Mouse (Mus musculus): ENCODE results near the gene Keap1.
"Not testable (repeated sequence)": the region's sequence is repeated elsewhere in the genome, so short reads cannot be mapped to it uniquely, and the experiment has no call there.

Gene Keap1

DNA sequence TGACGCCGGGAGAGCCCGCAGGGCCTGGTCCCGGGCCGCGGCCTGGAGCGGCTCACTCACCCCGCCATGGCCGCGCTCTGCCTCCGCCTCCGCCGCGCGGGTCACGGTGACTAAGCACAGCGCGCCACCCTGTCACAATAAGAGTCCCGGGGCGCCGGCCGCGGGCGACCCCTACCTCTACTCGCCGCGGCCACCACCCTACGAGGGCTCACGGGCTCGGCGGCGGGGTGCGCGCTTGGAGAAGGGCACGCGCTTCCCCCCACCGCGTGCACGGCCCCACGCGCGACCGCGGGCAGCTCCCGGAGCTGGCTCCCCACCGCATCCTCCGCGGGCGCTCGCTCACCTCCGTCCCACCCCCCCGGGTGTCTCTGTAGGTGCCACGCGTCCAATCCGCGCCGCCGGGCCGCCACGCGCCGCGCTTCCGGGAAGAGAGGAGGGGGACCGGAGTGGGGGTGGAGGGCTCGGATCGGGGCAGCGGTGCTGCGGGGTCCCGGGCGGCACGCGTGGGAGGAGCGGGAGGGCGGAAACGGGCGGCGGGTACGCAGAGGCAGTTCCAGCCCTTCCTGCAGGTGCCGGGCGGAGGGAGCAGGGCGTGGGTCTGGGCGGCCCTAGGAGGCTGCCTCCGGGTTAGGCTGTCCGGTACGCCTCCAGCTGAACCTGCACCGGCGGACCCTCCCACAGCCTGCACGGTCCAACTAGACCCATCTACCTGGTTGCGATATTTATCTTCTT is at the start of gene Keap1:
TSS of gene Keap1 (minus strand) at position 629 of the 732 bp plus-strand sequence.
- peak; percentile 83 for DNase-seq

DNA sequence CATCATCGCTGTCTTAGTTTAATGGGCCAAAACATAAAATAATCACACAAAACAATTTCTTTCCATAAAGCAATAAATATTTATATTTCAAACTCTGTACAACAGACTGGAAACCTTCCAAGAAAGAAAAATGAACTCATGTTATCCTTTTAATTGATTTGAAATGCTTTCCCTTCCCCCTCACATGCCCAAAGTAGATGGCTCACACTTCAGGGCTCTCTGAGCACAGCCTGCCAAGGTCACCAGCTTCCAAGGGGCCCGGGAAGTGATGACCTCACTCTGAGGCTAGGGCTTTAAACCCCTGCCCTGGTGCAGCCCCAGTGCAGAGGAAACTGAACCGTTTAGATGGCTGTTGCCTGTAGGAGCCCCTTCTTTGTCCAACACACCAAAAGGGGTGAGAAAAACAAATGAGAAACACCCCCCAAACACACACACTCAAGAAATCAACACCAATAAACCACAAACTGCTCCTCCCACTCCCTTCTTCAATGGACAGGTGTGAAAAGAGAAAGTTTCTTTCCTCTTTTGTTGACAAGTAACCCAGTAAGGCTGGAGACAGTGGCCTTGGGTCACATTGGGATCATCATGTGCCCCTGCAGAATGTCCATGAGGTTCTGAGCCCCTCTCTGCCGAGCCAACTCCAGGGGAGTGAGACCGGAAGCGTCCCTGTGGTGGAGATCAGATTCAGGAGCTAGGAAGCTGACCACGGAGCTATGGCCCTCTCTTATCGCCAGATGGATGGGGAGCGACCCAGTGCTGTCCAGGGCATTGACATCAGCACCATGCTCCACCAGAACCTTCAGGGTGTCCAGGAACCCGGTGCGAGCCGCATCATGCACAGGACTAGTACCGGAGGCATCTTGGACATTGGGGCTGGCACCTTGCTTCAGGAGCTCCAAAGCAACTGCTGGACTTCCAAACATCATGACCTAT is 49.5 kb upstream of the Keap1 start:
- no peak for DNase-seq

DNA sequence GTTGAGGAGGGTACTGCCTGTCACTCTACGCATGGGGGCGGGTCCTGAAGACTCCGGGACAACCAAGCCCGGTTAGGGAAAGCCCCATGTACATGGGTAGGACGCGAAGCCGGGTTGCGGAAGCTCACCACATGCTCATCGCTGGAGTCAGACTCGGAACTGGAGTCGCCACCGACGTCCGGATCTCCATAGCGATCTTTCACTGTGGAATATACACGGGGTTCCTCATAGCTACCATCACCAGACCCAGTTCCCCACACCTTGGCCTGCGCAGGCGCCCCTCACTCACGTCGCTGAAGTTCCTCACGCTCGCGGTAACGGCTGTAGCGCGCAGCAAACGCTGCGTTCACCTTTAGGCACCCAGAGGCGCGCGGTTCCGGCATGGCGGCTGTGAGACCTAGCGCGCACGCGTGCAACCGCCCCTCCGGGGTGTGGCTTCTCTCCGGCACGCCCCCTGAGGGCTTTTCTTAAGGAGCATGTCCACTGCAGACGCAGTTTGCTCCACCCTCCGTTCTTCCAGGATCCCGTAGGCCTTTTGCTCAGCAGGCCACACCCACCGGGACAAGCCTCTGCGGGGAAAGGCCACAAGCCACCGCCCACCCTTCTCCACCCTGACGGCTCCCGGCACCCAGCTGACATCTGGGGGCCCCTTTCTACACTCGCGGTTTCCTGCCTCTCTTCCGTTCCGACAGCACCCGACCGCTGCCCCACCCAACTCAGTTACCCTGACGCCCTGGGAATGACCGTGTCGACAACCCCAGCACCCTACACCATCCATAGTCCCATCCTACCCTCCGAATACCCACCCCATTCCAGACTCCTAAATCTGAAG is 48.6 kb upstream of the Keap1 start, which contains the start of gene Kri1:
TSS of gene Kri1 (minus strand) at position 399 of the 832 bp plus-strand sequence.
- DNase-seq: peak; percentile 95

DNA sequence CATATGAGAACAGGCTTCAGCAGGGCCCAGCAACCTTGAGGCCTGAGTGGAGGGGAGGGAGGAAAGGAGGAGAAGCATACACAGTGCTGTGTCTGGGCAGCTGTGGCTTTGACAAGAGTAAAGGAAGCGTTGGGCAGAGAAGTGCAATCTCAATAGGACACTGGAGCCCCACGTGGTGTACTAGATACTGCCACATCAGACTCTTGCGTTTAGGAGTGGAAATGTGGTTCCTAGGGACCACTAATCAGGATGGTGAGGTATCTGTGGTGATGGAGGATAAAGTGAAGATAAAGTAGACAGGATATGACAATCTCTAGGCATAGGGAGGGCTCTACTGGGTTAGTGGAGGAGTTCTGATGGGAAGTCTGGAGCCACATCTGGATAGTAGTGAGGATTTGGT is 47.6 kb upstream of the Keap1 start:
- DNase-seq: no peak

DNA sequence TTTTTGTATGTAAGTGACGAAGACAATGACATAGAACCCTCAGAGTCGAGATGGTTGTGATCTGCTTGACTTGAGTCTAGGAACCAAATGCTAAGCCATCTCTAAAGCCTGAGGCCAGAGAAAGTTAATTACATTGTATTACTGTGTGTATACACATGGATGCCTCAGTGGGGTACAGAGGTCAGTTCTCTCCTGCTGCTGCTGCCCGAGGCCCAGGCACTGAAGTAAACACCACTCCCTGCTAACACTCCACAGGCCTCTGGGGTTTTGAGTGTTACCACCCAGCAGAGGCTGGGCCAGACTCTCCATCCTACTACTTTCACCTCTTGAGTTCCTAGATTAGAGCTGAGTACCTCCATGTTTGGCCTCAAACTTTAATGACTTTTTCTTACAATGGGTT is 44.8 kb upstream of the Keap1 start:
- DNase-seq: no peak

DNA sequence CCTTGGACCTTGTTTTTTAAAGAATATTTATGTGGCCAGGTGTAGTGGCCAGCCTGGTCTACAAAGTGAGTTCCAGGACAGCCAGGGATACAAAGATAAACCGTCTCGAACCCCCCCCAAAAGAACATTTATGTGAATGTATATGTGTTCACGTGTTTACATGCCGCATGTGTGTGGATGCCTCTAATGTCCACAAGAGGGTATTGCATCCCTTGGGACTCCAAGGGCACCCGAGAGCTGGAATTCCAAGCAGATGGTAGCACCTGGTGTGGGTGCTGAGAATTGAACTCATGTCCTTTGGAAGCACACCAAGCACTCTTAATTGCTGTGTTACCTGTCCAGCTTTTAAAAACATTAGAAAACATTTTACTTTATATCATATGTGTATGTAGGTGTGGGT is 44.4 kb upstream of the Keap1 start:
- DNase-seq: no peak

DNA sequence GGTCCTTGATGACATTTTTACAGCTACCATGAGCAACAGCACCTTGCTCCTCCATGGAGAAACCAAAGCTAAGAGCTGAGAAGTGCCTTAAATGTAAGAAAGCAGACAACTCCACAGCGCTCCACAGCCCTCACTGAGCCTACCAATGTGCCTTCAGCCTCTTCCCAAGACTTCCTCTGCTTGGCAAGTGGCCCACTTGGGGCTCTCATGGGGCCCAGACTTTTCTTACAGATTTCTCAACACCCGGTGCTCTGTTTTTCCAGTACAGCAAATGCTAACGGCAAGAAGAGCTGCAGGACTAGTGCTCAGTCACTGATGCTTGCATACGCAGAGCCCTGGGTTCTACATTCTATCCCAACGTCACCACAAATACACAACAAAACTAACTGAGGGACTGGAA is 38.6 kb upstream of the Keap1 start:
- no peak for DNase-seq

DNA sequence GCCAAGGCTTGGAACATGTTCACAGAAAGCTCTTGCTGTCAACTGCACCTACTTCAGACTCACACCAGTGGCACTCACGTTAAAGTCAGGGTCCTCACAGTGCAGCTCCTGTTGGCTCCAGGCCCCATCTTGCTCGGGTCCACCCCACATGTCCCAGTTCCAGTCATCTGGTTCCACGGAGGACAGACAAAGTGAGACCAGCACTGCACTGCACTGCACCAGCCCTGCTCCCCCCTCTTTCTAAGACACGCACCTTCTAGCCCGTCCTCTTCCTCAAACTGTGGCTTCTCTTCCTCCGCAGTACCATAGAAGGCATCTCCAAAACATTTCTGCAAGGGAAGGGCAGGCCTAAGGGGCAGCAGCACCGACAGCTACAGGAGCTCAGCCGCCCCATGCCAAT is 37.1 kb upstream of the Keap1 start:
- DNase-seq: no peak

DNA sequence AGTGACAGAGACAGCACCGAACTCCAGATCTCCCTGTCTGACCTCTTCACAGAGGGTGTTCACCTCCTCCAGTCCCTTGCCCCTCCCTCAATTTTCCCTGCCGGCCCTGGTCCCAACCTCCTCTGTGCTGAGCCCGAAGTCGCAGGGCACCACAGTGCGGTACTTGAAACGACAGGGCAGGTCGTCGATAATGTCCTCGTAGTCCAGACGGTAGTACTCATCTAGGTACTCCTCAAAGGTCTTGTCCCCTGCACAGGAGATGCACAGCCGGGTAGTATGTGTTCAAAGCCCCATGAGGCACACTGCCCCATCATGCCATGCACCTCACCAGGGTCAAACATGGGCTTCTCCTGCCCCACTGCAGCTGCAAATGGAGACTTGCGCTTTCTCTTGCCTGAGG is 36.6 kb upstream of the Keap1 start:
- no peak for DNase-seq

DNA sequence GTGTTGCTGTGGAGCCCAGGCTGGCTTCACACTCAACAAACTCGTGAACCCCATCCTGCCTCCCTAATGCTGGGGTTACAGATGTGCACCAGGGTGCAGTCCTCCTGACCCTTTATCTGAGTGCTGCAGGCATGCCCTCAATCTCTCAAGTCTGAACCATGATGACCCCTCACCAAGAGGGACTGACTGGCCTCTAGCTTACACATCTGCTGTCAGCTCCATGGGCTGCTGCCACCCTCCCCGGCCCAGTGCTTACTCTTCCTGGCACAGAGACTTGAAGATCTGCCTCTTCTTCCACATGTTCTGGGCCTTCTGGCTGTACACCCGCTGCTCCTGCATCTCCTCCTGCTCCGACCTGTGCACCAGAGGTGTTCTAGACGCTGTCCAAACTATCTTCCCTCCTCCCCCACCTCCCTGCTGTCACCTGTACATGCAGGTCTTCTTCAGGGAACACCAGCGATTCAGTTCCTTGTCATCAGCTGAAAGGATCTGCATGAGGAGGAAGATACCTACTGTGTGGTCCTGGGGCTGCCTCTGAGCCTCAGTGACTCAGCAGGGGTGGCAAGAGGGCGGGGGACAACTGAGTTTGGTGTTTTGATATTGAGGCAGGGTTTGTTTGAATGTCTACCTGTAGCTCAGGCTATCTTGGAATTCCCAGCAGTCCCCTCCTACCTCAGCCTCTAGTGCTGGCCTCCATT is 36.0 kb upstream of the Keap1 start:
- no peak for DNase-seq

DNA sequence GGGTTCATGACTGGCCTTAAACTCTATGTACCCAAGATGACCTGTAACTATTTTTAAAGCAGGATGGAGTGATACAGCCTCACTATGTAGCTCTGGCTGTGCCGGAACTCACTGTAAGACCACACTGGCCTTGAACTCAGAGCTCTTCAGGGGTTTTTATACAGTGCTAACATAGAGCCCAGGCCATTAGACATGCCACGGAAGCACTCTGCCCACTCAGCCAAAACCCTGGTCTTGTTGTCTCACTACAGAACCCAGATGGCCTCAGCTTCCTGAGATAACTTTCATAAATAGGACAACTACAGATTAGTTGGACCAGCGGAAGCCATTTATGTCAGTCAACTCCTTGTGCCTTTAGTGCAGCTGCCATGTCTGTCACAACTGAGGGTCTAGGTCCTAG is 35.2 kb upstream of the Keap1 start:
- DNase-seq: no peak

DNA sequence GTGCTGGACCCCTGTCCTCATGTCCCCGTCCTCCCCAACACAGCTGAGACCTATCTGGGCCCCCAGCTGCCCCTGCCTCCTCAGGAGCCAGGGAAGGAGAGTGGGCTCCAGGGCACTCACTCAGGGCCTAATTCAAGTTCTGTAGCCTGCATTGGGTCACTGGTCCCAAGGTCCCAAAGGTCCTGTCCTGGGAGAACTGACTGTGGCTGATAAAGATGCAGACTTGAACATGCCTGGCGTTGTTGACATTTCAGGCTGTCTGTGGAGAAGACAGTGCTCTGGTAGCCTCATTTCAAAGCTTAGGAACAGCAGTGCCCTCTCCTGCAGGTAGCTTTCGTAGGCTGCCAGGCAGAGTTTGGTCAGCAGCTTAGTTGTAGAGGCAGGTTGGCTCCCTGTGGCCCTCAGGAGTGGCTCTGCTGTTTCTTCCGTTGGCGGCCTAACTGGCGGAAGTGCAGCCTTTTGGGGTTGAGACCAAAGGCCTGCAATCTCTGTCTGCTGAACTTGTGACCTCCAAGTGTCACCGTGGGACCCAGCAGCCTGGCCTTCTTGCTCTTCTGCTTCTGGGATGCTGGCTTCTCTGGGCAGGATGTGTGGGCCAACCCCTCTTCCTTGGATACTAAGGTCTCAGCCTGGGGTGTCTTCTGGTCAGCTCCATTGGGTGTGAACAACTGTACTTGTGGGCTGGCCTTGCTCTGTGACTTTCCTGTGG is 34.5 kb upstream of the Keap1 start:
- no peak for DNase-seq

DNA sequence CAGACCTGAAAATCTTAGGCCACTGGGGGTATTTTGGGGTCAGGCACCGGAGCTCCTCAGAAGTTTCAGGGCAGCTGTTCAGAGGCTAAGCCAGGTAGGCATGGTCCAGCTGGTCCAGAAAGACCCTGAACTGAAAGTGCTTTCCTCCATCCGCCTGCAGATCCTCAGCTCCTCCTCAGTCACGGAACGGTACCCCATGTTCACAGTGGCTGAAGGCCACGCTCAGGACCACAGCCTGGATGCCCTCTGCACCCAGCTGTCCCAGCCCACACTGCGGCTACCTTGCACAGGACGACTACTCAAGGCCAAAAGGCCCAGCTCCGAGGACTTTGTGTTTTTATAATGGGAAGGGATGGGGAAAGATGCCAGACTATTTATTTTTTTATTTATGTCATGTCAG is 33.9 kb upstream of the Keap1 start:
- no peak for DNase-seq

DNA sequence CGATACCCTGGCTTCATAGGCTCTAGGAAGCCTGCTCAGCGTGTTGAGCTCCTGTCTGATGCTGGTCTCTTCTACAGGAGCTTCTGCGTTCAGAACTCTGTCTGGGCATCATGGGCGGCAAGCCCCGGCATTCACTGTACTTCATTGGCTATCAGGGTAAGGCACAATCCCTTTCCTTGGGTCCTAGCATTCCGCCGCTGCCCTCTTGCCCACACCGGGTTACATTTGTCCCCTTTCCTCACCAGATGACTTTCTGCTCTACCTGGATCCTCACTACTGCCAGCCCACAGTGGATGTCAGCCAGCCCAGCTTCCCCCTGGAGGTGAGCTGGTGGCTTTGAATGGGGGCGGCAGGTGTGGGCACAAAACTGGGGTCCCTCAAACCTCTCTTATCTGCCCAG is 33.2 kb upstream of the Keap1 start:
- DNase-seq: no peak

DNA sequence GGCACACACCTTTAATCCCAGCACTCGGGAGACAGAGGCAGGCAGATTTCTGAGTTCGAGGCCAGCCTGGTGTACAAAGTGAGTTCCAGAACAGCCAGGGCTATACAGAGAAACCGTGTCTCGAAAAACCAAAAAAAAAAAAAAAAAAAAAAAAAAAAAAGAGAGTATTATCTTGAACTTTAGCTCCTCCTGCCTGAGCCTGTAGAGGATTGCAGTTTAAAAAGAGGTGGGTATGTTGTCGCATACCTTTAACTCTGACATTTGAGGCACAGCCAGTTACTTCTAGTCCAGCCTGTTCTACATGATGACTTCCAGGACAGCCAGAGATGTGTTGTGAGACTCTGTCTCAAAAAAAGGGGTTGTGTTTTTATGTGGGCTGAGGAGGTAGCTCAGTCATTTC is 30.4 kb upstream of the Keap1 start:
- not testable (repeated sequence) for DNase-seq

DNA sequence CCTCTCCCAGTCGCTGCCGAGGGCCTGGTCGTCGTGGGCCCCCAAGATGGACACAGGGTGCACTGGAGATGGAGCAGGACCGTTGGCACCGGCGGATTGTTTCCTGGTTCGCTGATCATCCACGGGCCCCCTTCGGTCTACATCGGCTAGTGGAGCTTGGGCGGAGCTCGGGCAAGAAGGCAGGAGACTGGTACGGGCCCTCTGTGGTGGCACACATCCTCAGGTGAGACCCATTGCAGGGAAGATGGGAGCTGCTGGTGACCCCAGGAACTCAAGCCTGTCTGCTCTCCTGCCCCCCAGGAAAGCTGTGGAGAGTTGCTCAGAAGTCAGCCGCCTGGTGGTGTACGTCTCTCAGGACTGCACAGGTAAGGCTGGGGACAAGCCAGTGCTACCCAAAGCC is 29.1 kb upstream of the Keap1 start:
- DNase-seq: no peak

DNA sequence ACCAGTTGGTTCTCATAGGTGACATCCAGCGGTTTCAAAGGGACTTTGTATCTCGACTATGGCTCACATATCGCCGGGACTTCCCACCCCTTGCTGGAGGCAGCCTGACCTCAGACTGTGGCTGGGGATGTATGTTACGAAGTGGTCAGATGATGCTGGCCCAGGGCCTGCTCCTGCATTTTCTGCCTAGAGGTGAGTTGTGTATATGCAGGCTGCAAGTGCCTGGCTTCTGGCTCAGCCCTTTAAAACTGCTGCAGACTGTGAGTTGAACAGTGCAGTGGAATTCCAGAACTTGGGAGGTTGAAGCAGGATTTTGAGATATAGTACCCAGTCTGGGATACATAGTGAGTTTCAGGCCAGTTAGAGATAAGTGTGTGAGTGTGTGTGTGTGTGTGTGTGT is 27.7 kb upstream of the Keap1 start:
- no peak for DNase-seq

DNA sequence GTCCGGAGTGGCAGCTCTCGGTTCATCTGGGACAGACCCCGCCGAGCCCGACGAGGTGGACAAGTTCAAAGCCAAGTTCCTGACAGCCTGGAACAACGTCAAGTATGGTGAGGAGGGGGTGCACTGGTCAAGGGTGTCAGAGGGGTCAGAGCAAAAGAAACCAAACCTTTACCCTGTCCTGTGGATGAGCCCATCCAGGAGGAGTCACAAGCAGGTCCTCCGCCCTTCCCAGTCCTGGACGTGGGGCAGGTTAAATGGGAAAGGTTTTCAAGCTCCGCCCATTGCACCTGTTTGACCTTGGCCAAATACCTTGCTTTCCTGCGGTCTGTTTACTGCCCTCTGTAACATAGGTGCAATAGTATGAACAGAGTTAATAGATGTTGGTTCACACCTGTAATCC is 26.4 kb upstream of the Keap1 start:
- DNase-seq: no peak

DNA sequence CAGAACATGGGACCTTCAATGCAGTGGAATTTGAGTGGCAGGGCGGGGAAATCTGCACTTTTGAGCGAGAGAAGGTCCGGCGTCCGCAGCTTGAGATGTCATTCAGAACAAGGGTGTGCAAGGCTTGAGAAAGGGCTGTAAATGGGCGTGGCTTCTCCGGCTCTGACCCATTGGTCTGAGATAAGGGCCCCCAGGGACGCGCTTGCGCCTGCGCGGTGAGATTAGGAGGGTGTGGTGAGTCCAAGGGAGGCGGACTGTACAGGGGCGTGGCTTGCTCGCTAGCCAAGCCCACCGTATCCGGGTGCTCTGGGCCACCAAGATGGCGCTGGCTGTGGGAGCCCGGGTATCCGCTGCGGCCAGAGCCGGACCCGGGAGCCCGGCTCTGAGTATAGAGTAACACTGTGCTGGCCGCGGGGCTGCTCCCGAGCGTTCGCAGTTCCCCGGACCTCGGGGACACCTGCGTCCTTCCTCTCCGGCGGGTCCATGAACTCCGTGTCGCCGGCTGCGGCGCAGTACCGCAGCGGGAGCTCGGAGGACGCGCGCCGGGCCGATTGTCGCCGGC is 25.9 kb upstream of the Keap1 start, which contains the start of gene Atg4d:
TSS of gene Atg4d (plus strand) at position 294 of the 562 bp plus-strand sequence.
- DNase-seq: peak; percentile 96

DNA sequence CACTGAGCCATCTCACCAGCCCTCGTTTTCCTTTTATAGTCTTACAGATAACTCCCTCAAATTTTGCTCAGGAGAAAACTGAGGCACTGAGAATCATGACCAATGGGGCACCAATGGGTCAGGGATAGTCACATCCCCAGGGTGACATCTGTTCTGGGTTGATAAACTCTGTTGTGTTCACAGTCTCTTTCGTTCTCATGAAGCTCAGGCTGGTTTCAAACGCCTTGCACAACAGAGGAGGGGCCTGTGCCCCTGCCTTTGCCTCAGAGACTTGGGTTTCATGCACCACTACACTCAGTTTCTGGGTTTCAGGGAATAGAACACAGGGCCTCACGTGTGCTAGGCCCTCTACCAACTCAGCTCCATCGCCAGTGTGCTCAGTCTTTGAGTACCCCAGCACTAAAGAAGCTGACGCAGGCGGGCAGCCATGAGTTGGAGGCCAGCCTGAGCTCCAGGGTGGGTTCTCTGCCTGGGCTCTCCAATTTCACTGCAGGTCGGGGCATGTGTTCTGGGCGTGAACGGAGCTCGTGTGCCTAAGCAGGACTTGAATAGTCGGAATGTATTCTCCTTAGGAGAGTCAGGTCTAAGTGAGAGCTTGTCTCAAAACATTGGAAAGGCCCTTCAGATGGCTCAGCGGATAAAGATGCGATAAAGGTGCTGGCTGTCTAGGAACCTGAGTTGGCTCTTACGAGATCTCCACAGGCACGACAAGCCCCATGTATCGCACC is 25.3 kb upstream of the Keap1 start:
- DNase-seq: no peak

DNA sequence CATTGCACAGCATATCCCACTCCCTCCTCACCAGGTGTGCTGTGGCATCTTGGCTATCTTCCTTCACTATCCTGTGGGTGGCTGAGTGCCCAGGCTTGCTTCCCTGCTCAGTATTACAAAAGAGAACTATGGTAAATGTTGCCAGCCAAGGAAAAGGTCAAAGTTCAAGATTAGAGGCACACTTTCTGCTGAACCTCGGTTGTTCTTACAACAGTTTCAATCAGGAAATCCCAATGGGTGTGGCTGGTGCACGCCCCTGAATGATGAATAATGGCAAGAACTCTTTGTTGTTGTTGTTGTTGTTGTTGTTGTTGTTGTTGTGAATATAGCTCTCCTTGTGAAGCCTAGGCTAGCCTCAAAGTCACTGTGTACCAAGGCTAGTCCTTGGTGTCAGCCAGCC is 22.7 kb upstream of the Keap1 start:
- no peak for DNase-seq
